Mouse (Mus musculus) hindbrain, embryonic 10.5 days (tissue): ENCODE measurements around the gene Klre1. TPM values are rescaled to one million over a fixed set of nuclear protein-coding genes. Genes with fewer than 3 reads are reported as not detected.
A peak's percentile ranks its signal among the peaks of the same experiment; 100 is the strongest.

ENCODE experiments used
- DNase-seq: peaks from one replicate; pipeline ENCODE4 v3.0.0-alpha.2; 2017; ENCODE audit warnings: low spot score
- H3K27ac ChIP-seq: fragments of 300-500 bp; sonication (generic); 2 replicates; pipeline ENCODE4 v1.5.1; 2016; ENCODE audit warnings: mild to moderate bottlenecking, moderate library complexity
- H3K27me3 ChIP-seq: fragments of 300-500 bp; sonication (generic); 2 replicates; pipeline ENCODE4 v1.6.1; 2016; ENCODE audit warnings: mild to moderate bottlenecking; ENCODE audit not compliant: poor library complexity, insufficient read depth, severe bottlenecking
- H3K36me3 ChIP-seq: fragments of 300-500 bp; sonication (generic); 2 replicates; pipeline ENCODE4 v1.6.1; 2016; ENCODE audit warnings: mild to moderate bottlenecking, moderate library complexity
- H3K4me1 ChIP-seq: fragments of 300-500 bp; sonication (generic); replicated peaks from 2 replicates; pipeline ENCODE4 v1.6.1; 2016; ENCODE audit warnings: mild to moderate bottlenecking
- H3K4me3 ChIP-seq: fragments of 300-500 bp; sonication (generic); 2 replicates; pipeline ENCODE4 v1.5.1; 2016; ENCODE audit warnings: mild to moderate bottlenecking, moderate library complexity
- H3K9me3 ChIP-seq: fragments of 300-500 bp; sonication (generic); 2 replicates; pipeline ENCODE4 v1.6.1; 2016; ENCODE audit warnings: mild to moderate bottlenecking, moderate library complexity
- WGBS: fragments of 180-500 bp; shearing (Covaris S2); methylation state at CpG from one replicate; pipeline ENCODE4 v1.1.7; 2016; 5-methylcytosine and 5-hydroxymethylcytosine counted together
- polyA plus RNA-seq: library from polyadenylated mRNA; unstranded; fragments of >200 nt; fragmentation: Nextera tagmentation; extraction: Ambion mirVana; gene quantifications from 2 replicates; pipeline ENCODE4 v1.2.1, GENCODE M21; 2016

Gene Klre1
- polyA plus RNA-seq, 1 experiment from 2014 or later: not detected

DNA sequence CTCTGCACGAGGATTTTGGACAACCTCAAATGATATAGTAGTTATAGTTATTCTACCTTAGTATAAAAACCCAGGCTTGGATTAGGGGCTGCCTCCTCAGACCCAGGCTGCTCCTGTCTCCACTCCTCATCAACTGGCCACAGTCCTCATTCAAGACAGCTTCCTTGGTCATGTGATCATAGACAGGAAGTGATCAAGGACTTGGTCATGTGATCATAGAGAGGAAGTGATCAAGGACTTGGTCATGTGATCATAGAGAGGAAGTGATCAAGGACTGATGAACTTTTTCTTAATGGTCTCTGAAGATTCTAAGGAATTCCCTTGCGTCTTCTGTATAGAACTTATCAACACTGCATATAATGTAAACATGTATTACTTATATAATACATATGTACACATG lies 30.4 kb upstream of the Klre1 start:
- H3K4me1 ChIP-seq: no peaks in the 10 kb centered on the region
- no peak for DNase-seq
- 84% methylated on average over 2 of the region's 2 CpGs for WGBS
- no peak overlapping the region for H3K4me3 ChIP-seq
- no peak overlapping the region for H3K27ac ChIP-seq
- no peaks in the 10 kb centered on the region for H3K9me3 ChIP-seq
- no peaks in the 10 kb centered on the region for H3K27me3 ChIP-seq
- 0 out of 2 replicates have a peak, but pooled peaks cover 4% of the 10 kb centered on the region for H3K36me3 ChIP-seq

DNA sequence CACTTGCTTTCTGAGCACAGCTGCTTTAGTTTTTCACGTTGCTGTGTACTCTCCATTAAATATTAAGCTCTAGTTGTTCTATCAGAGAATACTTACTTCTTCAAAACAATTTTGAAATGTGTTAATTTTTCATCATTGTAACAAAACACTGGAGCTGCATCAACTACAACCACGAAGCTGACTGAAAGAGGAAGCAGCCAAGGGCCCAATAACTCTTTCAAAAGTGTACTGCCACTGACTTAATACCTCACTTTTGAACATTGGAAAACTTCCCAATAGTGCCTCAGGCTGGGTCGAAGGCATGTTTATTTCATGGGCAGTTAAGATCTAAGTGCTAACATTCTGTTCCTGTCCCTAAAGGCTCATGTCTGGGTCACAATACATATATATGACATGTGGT lies 29.7 kb upstream of the Klre1 start:
- Histone ChIP-seq H3K9me3 (no peaks in the 10 kb centered on the region), H3K36me3 (no peaks in the 10 kb centered on the region), H3K27me3 (no peaks in the 10 kb centered on the region), H3K27ac (no peak overlapping the region), H3K4me1 (no peaks in the 10 kb centered on the region), H3K4me3 (no peak overlapping the region)
- no peak for DNase-seq
- WGBS: 81% methylated on average over 3 of the region's 3 CpGs

DNA sequence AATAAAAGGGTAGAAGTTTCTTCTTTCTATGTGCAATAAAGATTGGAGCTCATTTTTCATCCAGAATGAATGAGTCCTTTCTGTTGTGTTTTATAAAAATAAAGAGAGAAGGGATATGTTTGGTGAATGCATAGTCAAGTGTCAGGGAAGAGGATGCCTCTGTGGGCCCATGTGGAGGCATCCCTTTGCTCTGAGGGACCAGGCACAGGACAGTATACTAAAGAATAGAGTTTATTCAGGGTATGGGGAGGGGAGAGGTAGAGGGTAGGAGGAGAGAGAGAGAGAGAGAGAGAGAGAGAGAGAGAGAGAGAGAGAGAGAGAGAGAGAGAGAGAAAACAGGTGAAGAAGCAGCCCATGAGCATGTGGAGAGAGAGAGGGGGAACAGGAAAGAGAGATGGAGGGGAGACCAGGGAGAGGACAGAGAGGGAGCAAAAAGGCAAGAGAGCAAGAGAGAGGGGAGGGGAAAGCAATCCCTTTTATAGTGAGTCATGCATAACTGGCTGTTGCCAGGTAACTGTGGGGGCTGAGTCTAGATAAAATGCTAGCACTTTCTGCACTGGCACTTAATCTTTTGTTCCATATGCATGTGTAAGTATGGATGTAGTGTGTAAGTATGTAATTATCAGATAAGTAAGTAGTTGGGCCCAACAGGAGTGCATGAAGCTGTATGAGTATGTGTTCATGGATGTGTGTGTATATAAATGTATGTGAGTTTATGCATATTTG lies 20.2 kb upstream of the Klre1 start:
- Histone ChIP-seq H3K4me1 (peaks cover 19% of the 10 kb centered on the region), H3K36me3 (no peaks in the 10 kb centered on the region), H3K9me3 (no peaks in the 10 kb centered on the region), H3K27ac (peak overlapping the region; percentile 59), H3K4me3 (no peak overlapping the region), H3K27me3 (no peaks in the 10 kb centered on the region)
- peak; percentile 19 for DNase-seq

DNA sequence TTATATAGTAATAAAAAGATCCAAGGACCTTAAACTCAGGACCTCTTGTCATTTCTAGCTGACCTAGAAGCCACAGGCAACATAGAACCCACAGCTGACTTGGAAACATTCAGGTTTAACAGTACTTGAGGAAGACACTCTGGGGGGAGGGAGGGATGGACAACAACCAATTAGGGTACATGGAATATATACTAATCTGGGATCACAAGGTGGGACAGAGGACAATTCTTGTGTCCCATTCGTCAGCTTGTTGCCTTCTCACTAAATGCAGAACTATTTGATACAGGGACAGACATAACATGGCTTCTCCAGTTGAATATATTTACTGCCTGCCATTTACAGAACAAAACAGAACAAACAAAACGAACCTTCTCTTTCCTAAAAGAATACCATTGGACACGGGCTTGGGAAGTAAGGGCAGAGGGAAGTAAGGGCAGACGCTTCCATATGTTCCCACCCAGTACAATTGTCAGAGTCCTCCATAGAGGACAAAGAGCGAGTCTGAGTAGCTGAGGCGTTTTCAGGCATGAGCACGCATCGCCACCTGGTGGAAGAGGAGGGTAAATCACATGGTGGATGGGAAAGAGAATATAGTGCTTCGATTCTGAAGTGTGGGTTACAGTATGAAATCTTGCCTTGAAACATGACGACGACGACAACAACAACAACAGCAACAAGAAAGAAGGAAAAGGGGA lies 18.6 kb upstream of the Klre1 start:
- Histone ChIP-seq H3K4me3 (no peak overlapping the region), H3K36me3 (no peaks in the 10 kb centered on the region), H3K9me3 (no peaks in the 10 kb centered on the region), H3K4me1 (peaks cover 19% of the 10 kb centered on the region), H3K27ac (peak overlapping the region; percentile 75), H3K27me3 (no peaks in the 10 kb centered on the region)
- DNase-seq: peak; percentile 75
- WGBS: 22% methylated on average over 12 of the region's 12 CpGs

DNA sequence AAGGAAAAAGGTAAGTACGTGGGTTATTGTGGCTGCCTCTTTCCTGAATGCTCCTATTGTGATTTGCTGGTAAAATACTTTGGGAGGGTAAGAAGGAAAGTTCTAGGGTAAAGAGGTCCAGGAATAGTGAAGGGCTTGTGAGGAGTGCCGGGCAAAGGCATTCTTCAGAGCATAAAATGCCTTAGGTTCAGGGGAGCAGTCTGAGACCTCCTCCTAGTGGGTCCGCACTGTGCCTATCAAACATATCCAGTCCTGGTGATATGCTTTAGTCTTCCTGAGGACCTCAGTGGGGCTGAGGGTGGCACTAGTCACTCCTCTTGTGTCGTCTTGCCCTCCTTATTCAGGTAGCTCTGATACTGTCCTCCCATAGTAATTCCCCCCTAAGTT lies 18.1 kb upstream of the Klre1 start:
- WGBS: 62% methylated on average over 4 of the region's 4 CpGs
- Histone ChIP-seq H3K4me1 (peaks cover 19% of the 10 kb centered on the region), H3K27ac (no peak overlapping the region), H3K36me3 (no peaks in the 10 kb centered on the region), H3K27me3 (no peaks in the 10 kb centered on the region), H3K4me3 (no peak overlapping the region), H3K9me3 (no peaks in the 10 kb centered on the region)
- no peak for DNase-seq

DNA sequence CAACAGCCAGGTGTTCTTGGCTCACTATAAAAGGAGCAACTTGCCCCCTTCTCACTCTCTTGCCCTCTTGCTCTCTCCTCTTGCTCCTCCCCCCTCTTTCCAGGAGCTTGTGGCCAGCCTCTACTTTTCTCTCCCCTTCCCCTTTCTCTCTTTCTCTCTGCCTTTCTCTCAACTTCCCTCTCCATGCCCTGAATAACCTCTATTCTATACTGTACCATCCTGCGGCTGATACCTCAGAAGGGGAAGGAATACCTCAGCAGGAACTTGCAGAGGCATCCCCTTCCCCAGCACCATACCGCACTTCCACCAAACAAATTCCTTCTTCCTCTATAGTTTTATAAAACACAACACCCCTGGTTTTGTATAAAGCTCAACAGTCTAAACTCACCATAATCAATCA lies 12.4 kb upstream of the Klre1 start:
- Histone ChIP-seq H3K27me3 (no peaks in the 10 kb centered on the region), H3K9me3 (no peaks in the 10 kb centered on the region), H3K4me1 (no peaks in the 10 kb centered on the region), H3K27ac (no peak overlapping the region), H3K36me3 (no peaks in the 10 kb centered on the region), H3K4me3 (no peak overlapping the region)
- DNase-seq: no peak
- 84% methylated on average over 2 of the region's 2 CpGs for WGBS

DNA sequence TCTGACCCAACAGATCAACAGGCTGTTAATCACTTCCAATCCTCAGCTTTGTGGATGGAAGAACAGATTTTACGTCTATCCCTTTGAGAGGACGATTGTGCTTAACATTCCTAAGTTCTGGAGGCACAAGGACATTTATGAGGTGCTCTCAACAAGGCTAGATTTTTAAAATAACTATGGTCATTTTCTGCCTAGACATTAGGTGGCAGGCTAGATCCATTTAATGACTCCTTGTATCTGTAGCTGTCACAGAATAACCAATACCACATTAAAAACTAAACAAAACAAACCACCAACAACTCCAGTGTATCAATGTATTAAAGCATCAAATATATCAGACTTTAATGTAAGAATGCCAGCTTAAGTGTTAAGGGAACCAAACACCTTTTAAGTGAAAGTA lies 2.4 kb upstream of the Klre1 start:
- Histone ChIP-seq H3K9me3 (no peaks in the 10 kb centered on the region), H3K4me1 (no peaks in the 10 kb centered on the region), H3K27me3 (no peaks in the 10 kb centered on the region), H3K4me3 (no peak overlapping the region), H3K27ac (no peak overlapping the region), H3K36me3 (no peaks in the 10 kb centered on the region)
- no peak for DNase-seq
- 51% methylated on average over 2 of the region's 2 CpGs for WGBS

DNA sequence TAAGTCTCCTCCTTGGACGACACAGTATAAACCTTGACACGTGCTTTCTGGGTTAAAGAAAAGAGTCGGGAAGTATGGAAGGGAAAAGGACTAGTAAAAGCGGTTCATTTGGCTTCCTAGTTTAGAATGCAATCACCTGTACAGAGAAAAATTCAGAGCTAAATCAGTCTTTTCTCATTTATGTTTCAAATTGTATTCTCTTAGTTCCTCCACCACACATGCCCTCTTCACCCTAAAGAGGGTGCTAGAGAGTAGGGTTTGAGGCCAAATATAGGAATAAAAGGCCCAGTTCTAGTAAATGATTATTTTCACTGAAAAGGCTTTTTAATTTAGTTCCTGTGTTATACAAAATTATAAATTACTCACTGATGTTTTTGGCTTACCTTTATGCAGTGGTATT lies 3.6 kb downstream of the Klre1 start:
- Histone ChIP-seq H3K27me3 (no peaks in the 10 kb centered on the region), H3K9me3 (no peaks in the 10 kb centered on the region), H3K4me3 (no peak overlapping the region), H3K4me1 (no peaks in the 10 kb centered on the region), H3K36me3 (no peaks in the 10 kb centered on the region), H3K27ac (no peak overlapping the region)
- no peak for DNase-seq
- 64% methylated on average over 4 of the region's 4 CpGs for whole genome bisulfite sequencing

DNA sequence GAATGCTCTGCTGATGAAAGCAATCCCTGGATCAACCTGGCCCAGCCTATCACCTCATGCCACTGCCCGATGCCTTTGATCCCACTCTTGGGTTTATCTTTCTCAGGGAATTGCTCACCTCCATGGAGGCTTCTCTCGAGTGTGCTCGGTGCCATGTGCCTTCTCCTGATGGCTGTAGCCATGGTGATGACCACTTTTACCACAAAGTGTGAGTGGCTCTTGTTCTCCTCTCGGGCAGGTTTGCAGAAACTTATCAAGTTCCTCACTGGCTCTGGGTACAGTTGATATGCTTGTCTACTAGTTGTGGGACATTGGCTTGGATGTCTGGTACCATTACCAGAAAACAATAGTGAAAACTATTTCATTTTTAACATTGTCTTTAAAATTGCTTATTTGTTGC lies 4.2 kb downstream of the Klre1 start:
- Histone ChIP-seq H3K4me3 (no peak overlapping the region), H3K27ac (no peak overlapping the region), H3K36me3 (no peaks in the 10 kb centered on the region), H3K4me1 (no peaks in the 10 kb centered on the region), H3K9me3 (no peaks in the 10 kb centered on the region), H3K27me3 (no peaks in the 10 kb centered on the region)
- WGBS: 78% methylated on average over 4 of the region's 4 CpGs
- DNase-seq: no peak

DNA sequence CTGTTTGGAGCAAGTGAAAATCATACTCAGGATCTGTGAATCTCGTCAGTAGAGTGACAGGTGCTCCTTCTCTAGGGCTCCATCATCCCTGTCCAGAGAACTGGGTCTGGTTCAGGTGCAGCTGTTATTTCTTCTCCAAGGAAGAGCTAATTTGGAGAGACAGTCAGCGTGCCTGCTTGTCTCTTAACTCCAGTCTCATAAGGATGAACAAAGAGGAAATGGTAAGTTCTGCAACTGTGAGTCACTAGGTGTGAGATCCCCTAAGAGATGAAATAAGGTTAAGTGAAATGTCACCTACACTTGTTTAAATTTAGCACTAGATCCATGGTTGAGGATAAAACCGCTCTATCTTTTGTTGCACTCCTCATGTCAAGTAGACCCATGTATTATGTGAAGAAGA lies 5.3 kb downstream of the Klre1 start:
- DNase-seq: no peak
- H3K4me3 ChIP-seq: no peak overlapping the region
- H3K36me3 ChIP-seq: no peaks in the 10 kb centered on the region
- no peaks in the 10 kb centered on the region for H3K27me3 ChIP-seq
- no peaks in the 10 kb centered on the region for H3K4me1 ChIP-seq
- H3K9me3 ChIP-seq: no peaks in the 10 kb centered on the region
- H3K27ac ChIP-seq: no peak overlapping the region
- 83% methylated on average over 3 of the region's 3 CpGs for WGBS

DNA sequence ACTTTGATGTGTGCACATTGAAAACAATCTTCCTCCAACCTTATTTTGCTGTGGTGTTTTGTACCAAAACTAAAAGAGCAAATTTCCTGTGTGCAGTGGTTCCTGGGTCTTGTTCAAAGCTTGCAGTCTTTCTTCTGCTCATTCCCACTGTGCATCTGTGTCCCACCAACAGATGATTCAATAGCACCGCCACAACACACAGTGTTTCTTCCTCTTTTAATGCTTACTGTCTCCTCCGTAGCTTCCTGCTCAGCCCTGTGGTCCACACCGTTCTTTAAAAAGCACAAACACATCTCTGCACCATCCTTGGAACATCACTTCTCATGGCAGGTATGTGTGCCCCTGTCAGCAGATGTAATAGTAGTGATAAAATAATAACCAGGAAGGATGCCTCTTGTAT lies 13.8 kb downstream of the Klre1 start, which contains the start of gene Klrd1:
Gene Klrd1, plus strand, starts transcription at position 275 of the 400 bp plus-strand sequence.
- Histone ChIP-seq H3K27ac (no peak within 1 kb of the TSS), H3K4me3 (no peak within 1 kb of the TSS), H3K9me3 (no peaks in the 10 kb centered on the region), H3K4me1 (no peaks in the 10 kb centered on the region), H3K36me3 (no peaks in the 10 kb centered on the region), H3K27me3 (no peaks in the 10 kb centered on the region)
- DNase-seq: no peak
- WGBS: 83% methylated on average over 3 of the region's 3 CpGs

DNA sequence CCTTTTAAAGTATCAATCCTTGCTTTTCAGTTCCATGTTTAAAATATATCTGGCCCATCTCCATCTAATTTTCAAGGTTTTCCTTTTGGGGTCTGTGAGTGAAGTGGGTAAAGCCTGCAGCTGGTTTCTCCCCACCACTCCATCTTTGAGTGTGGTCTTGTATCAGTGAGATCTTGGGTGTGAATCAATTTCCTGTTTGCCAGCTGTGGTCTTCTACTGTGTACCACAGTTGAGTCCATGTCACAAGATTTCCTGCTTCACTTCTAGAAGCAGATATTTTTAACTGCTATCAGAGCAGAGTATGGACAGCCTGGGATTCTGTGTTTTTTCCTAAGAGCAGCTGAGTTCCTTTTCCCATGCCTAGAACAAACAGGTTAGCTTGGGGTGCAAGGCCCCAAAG lies 30.7 kb downstream of the Klre1 start:
- no peak overlapping the region for H3K4me3 ChIP-seq
- DNase-seq: no peak
- H3K36me3 ChIP-seq: no peaks in the 10 kb centered on the region
- H3K27ac ChIP-seq: no peak overlapping the region
- H3K9me3 ChIP-seq: no peaks in the 10 kb centered on the region
- H3K4me1 ChIP-seq: no peaks in the 10 kb centered on the region
- H3K27me3 ChIP-seq: no peaks in the 10 kb centered on the region

DNA sequence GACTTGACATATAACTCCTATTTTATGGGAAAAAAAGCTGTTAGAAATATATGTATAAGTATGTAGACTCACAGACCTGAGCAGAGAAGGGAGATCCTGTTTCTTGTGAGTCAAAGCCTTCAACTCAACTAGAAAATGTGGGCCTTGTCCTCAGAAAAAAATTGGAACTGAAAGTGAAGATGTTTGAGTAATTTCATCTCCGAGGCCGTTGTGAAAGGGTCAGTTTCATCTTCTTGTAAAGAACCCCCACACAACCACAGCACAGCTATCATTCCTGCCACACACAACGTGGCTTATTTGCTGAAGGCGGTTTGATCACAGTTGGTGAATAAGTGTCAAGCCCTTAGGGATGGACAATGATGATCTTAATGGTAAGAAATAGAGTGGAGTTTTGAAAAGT lies 46.0 kb downstream of the Klre1 start, which contains the start of gene Klrk1:
Gene Klrk1, minus strand, starts transcription at position 130 of the 400 bp plus-strand sequence.
- 80% methylated on average over 4 of the region's 4 CpGs for WGBS
- no peak for DNase-seq

More for the DNA sequence above, 46.0 kb downstream of the Klre1 start, which contains the start of gene Klrk1:
- Histone ChIP-seq H3K27ac (no peak within 1 kb of the TSS), H3K27me3 (no peaks in the 10 kb centered on the region), H3K9me3 (no peaks in the 10 kb centered on the region), H3K4me3 (no peak within 1 kb of the TSS), H3K36me3 (no peaks in the 10 kb centered on the region), H3K4me1 (no peaks in the 10 kb centered on the region)
